Mouse (Mus musculus): ENCODE data around the gene Prol1.
"Not testable (repeated sequence)": the region's sequence is repeated elsewhere in the genome, so short reads cannot be mapped to it uniquely, and the experiment has no call there.

Prol1 gene

DNA sequence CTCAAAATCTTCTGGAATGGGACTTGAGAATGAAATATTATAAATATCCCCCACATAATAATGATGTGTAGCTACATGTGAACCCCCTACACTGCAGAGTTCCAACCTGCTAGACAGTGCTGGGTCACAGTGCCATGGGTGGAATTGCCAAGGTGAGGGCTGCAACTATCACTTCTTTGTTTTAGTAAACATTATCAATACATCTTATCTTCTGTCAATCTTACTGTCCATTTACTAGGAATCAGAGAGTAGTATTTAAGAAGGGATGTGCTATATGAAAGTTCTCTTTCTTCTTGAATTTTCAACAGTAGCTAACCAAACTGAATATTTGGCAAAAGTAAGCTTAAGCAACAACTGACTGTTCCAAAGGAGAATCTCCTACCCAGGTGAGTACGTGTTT, at the start of gene Prol1:
Gene Prol1, plus strand, starts transcription at position 301 of the 400 bp plus-strand sequence.
- no peak for DNase-seq

DNA sequence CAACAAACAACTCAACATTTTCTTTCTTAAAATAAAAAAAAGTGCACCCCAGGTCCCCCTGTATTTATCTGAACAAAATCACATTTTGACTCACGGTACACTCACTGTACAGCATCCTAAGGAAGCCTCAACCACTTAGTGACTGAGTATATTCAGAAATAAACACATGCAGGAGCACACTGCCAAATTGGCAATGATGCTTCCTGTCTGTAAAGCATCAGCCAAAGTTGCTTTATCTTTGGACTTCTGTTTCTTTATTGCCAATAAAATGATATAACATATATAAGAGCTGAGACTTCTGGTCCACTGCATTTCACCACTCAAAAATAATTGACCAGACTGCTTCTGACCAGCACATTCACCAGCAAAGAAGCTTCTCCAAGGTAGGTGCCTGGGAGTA, 48.5 kb upstream of the Prol1 start, which contains the start of gene Gm7714:
Gene Gm7714, plus strand, starts transcription at position 301 of the 400 bp plus-strand sequence.
- no peak for DNase-seq

DNA sequence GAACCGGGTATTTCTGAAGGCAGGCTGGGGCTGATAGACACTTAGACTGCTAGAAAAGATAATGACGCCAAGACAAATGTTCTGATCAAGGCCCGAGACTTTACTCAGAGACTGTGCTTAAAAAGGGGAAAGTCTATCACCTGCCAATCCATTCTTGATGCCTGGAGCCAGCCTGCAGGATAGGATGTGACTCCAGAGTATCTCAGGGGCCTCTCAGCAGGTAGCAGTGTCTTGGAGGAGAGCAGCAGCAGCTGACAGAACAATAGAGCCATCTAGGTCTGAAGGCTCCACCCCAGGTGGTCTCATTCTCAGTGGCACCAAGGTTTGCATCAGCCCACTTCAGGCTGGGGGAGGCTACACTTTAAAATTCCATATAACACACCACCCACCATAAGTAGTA, 5.8 kb upstream of the Prol1 start:
- DNase-seq: not testable (repeated sequence)

DNA sequence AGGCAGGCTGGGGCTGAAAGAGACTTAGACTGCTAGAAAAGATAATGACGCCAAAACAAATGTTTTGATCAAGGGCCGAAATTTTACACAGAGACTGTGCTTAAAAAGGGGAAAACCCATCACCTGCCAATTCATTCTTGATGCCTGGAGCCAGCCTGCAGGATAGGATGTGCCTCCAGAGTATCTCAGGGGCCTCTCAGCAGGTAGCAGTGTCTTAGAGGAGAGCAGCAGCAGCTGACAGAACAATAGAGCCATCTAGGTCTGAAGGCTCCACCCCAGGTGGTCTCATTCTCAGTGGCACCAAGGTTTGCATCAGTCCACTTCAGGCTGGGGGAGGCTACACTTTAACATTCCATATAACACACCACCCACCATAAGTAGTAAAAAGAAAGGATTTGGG, 31.4 kb downstream of the Prol1 start:
- DNase-seq: not testable (repeated sequence)

DNA sequence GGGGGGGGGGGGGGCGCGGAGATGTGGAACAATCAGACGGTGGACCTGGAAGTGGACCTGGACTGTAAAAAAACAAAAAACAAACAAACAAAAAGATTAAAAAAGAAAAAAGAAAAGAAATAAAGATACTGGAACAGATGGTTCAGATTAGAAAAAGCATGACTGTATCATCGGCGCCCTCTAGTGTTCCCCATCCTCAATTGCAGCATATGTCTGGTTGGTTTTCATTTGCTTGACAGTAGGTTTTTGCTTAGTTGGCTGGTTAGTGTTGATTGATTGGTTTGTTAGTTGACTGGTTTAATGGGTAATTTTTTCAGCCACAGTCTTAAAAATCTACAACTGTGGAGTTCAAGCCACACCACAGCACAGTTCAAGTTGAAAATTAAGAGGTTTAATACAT, 47.7 kb downstream of the Prol1 start:
- peak; percentile 1 for DNase-seq

DNA sequence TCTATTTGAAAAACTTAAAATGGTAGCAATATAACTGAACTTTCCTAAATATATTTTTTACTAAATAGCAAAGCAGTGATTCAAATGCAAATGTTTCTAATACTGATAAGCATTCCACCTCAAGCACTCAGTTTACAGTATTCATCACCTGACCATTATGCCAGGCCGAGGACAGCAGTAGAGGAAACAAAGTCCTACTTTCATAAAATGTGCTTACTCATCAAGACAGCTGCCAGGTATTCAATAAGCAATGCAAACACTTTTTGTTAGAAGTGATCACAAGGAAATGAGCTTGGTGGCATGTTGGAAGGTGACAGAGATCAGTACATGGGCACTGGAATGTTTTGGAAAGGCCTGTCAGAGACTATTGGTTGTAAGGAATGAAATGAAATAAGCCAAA, 49.8 kb downstream of the Prol1 start:
- no peak for DNase-seq

DNA sequence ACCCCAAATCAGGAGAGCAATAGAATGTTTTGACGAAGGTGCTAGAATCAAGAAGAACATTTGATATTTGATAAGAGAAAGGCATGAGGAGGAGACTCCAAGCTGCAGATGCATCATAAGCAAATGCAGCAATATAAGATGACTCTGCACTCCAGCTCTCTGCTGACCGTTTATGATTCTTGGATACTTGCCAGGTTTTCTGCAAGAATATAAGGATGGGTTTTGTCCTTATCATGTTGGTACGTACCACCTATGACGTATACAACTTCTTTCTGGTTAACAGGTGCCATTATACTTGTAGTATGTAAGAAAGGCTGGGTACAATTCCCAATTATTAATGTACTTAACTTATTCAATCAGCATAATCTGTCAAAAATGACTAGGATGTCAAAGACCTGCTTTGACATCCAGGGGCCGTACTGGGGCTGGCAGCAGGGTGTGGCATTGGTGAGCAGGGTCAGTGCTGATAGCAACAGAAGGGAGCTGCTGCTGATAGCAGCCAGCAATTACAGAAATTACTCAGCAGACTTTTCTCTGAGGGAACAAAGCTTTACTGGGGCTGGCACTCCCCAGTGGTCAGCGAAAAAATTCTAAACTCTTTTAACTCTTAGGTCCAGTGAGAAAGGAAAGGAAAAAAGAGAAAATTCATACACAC, 53.6 kb downstream of the Prol1 start:
- no peak for DNase-seq

DNA sequence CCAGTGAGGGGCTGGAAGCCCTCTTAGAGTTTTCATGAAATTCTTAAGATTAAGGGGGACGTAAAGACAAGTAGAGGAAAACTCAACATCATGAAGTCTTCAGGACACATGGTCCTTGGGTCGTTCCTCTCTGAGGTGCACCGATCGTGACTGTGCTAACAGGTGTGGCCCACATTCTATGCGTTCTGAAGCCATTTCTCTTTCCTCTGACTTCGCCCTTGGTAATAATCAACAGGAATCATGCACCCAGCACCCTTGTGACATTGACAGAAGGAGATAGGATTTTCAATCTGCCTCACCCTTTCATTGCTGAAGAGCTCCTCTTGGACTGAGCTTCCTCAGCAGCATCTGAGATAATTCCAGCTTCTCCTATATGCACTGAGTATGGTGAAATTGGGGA, 55.5 kb downstream of the Prol1 start:
- no peak for DNase-seq

DNA sequence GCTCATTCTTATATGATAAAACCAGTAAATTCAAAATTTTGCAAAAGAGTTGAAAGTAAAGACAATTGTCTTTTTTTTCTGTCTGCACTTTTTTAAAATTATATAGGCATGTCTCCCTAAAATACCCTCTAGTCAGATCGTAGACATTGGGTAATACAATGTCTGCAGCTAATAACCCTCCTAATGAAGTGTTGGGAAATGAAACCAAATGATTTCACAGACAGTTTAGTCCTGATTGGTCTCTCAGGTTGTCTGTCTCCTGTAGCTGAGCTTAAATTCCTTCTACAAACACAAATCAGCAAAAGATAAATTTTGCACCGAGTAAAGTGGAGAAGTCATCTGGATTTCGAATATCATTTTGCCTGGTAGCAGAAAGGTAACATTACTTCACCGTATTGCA, 58.7 kb downstream of the Prol1 start, which contains the start of gene Amtn:
Gene Amtn, plus strand, starts transcription at position 301 of the 400 bp plus-strand sequence.
- no peak for DNase-seq

Measured in thymus, postnatal 25 days (tissue).